Mouse (Mus musculus) intestine, postnatal 0 days (tissue): Measurements from ENCODE around the gene Elavl2. TPM values are rescaled to one million over a fixed set of nuclear protein-coding genes. Genes with fewer than 3 reads are reported as not detected.
"Not testable (repeated sequence)": the region's sequence is repeated elsewhere in the genome, so short reads cannot be mapped to it uniquely, and the experiment has no call there.

Source experiments
- ATAC-seq: fragments of 200-750 bp; cut with Nextera tagmentation; 2 replicates; pipeline ENCODE4 v1.8.0; 2017; ENCODE audit warnings: mild to moderate bottlenecking, moderate TSS enrichment, moderate library complexity
- H3K27ac ChIP-seq: fragments of 300-500 bp; sonication (generic); 2 replicates; pipeline ENCODE4 v1.5.1; 2014; ENCODE audit warnings: mild to moderate bottlenecking, low read depth, low read length, moderate library complexity
- H3K27me3 ChIP-seq: fragments of 300-500 bp; sonication (generic); replicated peaks from 2 replicates; pipeline ENCODE4 v1.6.1; 2014; ENCODE audit warnings: low read length, mixed read lengths; ENCODE audit not compliant: control insufficient read depth, insufficient read depth
- H3K36me3 ChIP-seq: fragments of 300-500 bp; sonication (generic); 2 replicates; pipeline ENCODE4 v1.6.1; 2014; ENCODE audit warnings: mild to moderate bottlenecking, moderate library complexity; ENCODE audit not compliant: control insufficient read depth, insufficient read depth
- H3K4me1 ChIP-seq: fragments of 300-500 bp; sonication (generic); replicated peaks from 2 replicates; pipeline ENCODE4 v1.6.1; 2014; ENCODE audit warnings: antibody characterized with exemption, low read length, mixed read lengths; ENCODE audit not compliant: control insufficient read depth, insufficient read depth
- H3K4me2 ChIP-seq: fragments of 300-500 bp; sonication (generic); replicated peaks from 2 replicates; pipeline ENCODE4 v1.6.1; 2014; ENCODE audit warnings: low read depth, mild to moderate bottlenecking, moderate library complexity
- H3K4me3 ChIP-seq: fragments of 300-500 bp; sonication (generic); 2 replicates; pipeline ENCODE4 v1.5.1; 2014; ENCODE audit warnings: low read depth, low read length
- H3K9ac ChIP-seq: fragments of 300-500 bp; sonication (generic); 2 replicates; pipeline ENCODE4 v1.6.1; 2014; ENCODE audit warnings: mild to moderate bottlenecking, low read depth, low read length
- H3K9me3 ChIP-seq: fragments of 300-500 bp; sonication (generic); 2 replicates; pipeline ENCODE4 v1.6.1; 2016; ENCODE audit warnings: mixed run types; ENCODE audit not compliant: control insufficient read depth
- CTCF ChIP-seq: sonication (generic); IDR thresholded peaks from 2 replicates; pipeline ENCODE4 v1.5.1; 2016; ENCODE audit warnings: low read depth, mild to moderate bottlenecking, control low read depth, antibody characterized with exemption, moderate library complexity
- WGBS: fragments of 180-500 bp; shearing (Covaris S2); extraction: QIAGEN DNeasy Blood & Tissue Kit; methylation state at CpG from one replicate; pipeline ENCODE4 v1.1.7; 2014; 5-methylcytosine and 5-hydroxymethylcytosine counted together
- polyA plus RNA-seq: library from polyadenylated mRNA; unstranded; fragments of >200 nt; fragmentation: Nextera tagmentation; extraction: Ambion mirVana; gene quantifications from 2 replicates; pipeline ENCODE4 v1.2.1, GENCODE M21; 2015

Gene Elavl2
- polyA plus RNA-seq, 1 experiment from 2014 or later, result 1.1 TPM

- Histone ChIP-seq H3K4me3 (no peak overlapping the region), H3K4me1 (no peaks in the 10 kb centered on the region), H3K9ac (no peak overlapping the region), H3K27me3 (no peaks in the 10 kb centered on the region), H3K9me3 (no peaks in the 10 kb centered on the region), H3K27ac (no peak overlapping the region), H3K4me2 (no peak overlapping the region), H3K36me3 (no peaks in the 10 kb centered on the region)
- no peak for ATAC-seq
- WGBS, result 81% methylated on average over 1 of the region's 1 CpGs
- no peak for TF ChIP-seq CTCF
Observed at GRCm38 (mm10) chr4:91248650-91249049, 151.9 kb downstream of the Elavl2 start.

GRCm38 (mm10) chr4:91245136-91245535 is 155.4 kb downstream of the Elavl2 start:
- H3K4me3 ChIP-seq, H3K27me3 ChIP-seq, H3K27ac ChIP-seq, H3K9me3 ChIP-seq, H3K36me3 ChIP-seq, H3K4me2 ChIP-seq, H3K4me1 ChIP-seq, ATAC-seq, H3K9ac ChIP-seq: not testable (repeated sequence)
- 89% methylated on average over 4 of the region's 8 CpGs for WGBS

GRCm38 (mm10) chr4:91244554-91244953 is 156.0 kb downstream of the Elavl2 start:
- no peak overlapping the region for H3K4me3 ChIP-seq
- H3K9ac ChIP-seq, result no peak overlapping the region
- ATAC-seq, result no peak
- WGBS, result 67% methylated on average over 9 of the region's 9 CpGs
- no peak overlapping the region for H3K27ac ChIP-seq
- no peaks in the 10 kb centered on the region for H3K9me3 ChIP-seq
- TF ChIP-seq CTCF, result no peak
- no peaks in the 10 kb centered on the region for H3K36me3 ChIP-seq
- H3K4me2 ChIP-seq, result no peak overlapping the region
- no peaks in the 10 kb centered on the region for H3K4me1 ChIP-seq
- no peaks in the 10 kb centered on the region for H3K27me3 ChIP-seq

- ATAC-seq, result no peak
- H3K4me3 ChIP-seq, result no peak overlapping the region
- WGBS, result 84% methylated on average over 4 of the region's 4 CpGs
Observed at GRCm38 (mm10) chr4:91243896-91244295, 156.7 kb downstream of the Elavl2 start.

GRCm38 (mm10) chr4:91238739-91239485 is 161.7 kb downstream of the Elavl2 start:
- Histone ChIP-seq H3K4me3 (no peak overlapping the region), H3K27ac (no peak overlapping the region), H3K36me3 (no peaks in the 10 kb centered on the region), H3K4me1 (no peaks in the 10 kb centered on the region), H3K4me2 (no peak overlapping the region), H3K9me3 (no peaks in the 10 kb centered on the region), H3K27me3 (no peaks in the 10 kb centered on the region), H3K9ac (no peak overlapping the region)
- WGBS, result 78% methylated on average over 6 of the region's 6 CpGs
- no peak for TF ChIP-seq CTCF
- ATAC-seq, result no peak

More at GRCm38 (mm10) chr4:91243896-91244295, 156.7 kb downstream of the Elavl2 start:
- H3K9ac ChIP-seq, result no peak overlapping the region
- H3K4me2 ChIP-seq, result no peak overlapping the region
- no peaks in the 10 kb centered on the region for H3K36me3 ChIP-seq
- H3K27me3 ChIP-seq, result no peaks in the 10 kb centered on the region
- H3K9me3 ChIP-seq, result no peaks in the 10 kb centered on the region
- no peak overlapping the region for H3K27ac ChIP-seq
- TF ChIP-seq CTCF, result no peak
- no peaks in the 10 kb centered on the region for H3K4me1 ChIP-seq

GRCm38 (mm10) chr4:91236976-91237375 is 163.6 kb downstream of the Elavl2 start:
- Histone ChIP-seq H3K9me3 (no peaks in the 10 kb centered on the region), H3K9ac (no peak overlapping the region), H3K27ac (no peak overlapping the region), H3K4me1 (no peaks in the 10 kb centered on the region), H3K27me3 (no peaks in the 10 kb centered on the region), H3K4me3 (no peak overlapping the region), H3K4me2 (no peak overlapping the region), H3K36me3 (no peaks in the 10 kb centered on the region)
- TF ChIP-seq CTCF, result no peak
- no peak for ATAC-seq
- 60% methylated on average over 7 of the region's 7 CpGs for WGBS

- Histone ChIP-seq H3K4me1 (no peaks in the 10 kb centered on the region), H3K9me3 (no peaks in the 10 kb centered on the region), H3K36me3 (no peaks in the 10 kb centered on the region), H3K4me2 (no peak overlapping the region), H3K27ac (no peak overlapping the region), H3K9ac (no peak overlapping the region), H3K27me3 (no peaks in the 10 kb centered on the region), H3K4me3 (no peak overlapping the region)
- no peak for ATAC-seq
- no peak for TF ChIP-seq CTCF
- WGBS, result 81% methylated on average over 6 of the region's 6 CpGs
Observed at GRCm38 (mm10) chr4:91234941-91235340, 165.6 kb downstream of the Elavl2 start.
